Mouse (Mus musculus): ENCODE measurements around the gene Cct5.

Gene Cct5

DNA sequence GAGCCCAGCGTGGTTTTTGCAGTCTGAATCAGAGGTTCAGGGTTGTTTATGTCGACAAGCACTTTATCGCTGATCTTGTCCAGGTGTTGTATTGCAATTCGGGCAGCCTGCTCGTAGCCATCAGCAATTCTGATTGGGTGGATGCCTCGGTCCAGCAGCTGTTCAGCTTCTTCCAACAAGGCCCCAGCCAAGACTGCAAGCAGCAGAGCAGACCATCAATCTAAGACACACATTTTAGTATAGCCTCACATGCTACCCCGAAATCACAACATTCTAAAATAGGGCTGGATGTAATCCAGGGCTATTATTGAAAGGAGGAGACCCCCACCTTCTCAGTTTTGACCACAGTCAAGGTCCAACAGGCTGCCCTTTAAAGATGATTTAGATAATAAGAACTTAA lies 6.0 kb downstream of the Cct5 start:
- DNase-seq, result no peak

DNA sequence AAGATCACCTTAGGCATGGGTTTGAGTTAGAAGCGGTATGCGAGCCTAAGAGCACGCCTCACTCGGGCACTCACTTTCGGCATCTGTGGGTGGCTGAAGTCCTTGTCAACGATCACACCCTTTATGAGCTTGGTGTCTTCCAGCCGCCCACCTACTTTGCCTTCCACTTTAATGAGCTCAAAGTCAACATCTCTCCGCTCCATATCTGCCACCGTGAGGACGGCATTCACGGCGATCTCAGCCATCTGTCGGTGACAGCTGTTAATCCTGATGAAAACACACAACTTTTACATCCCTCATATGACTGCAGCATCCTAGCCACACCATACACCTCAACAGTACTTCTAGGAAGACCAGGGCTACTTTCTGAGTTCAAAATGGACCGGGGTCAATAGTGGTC lies 7.3 kb downstream of the Cct5 start:
- DNase-seq, result no peak

DNA sequence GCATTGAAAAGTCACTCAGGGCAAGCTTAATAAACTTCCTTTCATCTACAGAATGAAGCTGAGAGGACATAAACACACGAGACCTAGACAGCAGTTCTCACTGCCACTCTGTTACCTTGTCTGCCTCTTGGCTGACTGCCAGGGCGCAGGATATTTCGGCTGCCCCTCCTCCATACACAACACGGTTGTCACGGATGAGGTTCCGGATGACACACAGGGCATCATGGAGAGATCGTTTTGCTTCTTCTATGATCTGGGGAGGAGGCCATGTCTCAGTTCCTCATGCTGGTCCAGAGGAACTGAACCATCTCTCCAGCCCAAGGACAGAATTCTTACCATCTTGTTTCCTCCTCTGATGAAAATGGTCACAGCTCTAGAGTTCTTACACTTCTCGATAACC lies 9.1 kb downstream of the Cct5 start:
- no peak for DNase-seq

DNA sequence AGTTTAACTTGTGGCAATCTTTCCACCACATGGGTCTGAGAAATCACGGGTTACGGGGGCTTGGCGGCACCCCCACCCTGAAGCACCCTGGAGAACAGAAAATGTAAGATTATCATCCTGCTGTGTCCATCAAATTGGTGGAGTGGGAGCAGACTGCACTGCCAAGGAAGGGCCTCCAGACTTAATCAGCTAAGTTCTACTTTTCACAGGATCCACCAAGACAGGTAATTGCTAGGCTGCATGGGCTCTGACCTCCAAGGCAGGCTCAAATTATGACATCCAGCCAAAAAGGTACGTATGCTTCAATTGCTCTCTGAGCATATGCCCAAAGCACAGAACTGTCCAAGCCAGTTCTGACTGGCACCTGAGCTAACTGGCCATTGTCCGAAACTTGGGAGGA lies 11.4 kb downstream of the Cct5 start:
- no peak for DNase-seq

DNA sequence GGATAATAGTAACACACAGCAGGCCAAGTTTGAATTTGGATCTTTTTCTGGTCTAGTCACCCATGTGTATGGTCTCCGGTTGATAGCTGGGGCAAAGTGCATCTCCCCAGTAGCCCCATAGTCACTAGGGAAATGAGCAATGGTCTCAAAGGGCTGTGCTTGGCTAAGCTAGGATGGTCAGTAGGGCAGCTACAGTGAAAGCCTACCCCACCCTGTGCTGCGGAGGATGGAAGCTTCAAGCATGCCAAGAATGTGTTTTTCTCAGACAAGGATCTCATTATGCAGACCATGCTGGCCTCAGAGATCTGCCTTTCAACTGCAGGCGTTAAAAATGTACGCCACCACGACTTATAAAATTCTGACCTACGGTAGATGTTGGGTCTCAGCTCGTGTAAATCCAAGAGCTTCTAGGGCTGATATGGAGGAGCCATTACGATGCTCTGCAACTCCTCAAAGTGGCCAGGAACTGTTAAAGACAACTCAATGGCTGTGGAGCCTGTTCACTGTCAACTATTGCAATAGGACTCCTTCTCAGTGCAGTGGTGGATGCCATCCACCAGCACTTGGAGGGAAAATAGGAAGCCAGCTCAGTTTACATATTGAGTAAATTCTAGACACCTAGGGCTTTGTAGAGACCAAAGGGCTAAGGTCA lies 12.5 kb downstream of the Cct5 start:
- DNase-seq, result no peak

DNA sequence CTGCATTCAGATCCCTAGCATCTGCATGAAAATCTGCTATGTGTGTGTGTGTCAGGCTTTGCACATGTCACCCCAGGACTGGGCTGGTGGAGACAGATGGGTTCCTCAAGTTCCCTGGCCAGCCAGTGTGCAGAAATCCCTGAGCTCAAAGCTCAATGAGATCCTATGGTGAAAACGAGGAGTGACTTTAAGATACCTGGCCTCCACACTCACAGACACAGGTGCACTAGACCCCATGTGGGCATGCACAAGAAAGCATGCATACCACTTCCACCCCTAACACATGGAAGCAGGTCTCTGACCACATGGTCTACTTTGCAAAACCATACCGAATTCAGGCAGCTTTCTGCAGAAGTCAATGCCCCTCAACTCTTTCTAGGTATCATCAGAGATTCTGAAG lies 13.8 kb downstream of the Cct5 start:
- DNase-seq, result no peak

DNA sequence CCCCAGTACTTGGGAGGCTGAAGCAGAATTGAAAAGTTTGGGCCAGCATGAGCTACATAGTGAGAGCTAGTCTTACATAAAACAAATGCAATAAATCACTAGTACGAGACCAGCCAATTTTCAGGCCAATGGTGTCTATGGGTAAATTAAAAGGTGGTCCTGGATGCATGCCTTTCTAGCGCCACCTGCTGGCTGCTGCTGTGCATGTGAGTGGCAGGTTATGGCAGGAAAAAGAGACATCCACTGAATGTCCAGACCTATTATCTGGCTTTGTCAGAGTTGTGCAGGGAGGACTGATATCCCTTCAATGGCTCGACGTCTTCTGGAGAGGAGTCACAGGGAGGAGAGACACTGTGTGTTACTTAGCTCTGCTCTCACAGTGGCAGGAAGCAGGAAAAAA lies 15.1 kb downstream of the Cct5 start:
- DNase-seq, result peak; percentile 94

DNA sequence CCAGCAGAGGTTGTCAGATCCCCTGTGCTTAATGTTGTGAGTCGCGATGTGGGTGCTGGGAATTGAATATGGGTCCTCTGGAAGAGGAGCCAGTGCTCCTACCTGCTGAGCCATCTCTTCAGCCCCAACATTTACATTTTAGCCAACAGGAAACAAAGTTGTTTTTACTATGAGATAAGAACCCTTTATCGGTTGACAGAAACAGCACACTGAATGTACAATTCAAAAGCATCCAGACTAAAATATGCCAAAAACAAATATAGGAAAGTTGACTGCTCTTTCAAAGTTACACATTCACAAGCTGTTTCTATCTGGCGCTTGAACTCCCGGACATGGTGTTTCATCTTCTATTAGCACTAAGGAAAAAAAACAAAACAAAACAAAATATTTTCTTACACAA lies 15.5 kb downstream of the Cct5 start:
- DNase-seq, result no peak

DNA sequence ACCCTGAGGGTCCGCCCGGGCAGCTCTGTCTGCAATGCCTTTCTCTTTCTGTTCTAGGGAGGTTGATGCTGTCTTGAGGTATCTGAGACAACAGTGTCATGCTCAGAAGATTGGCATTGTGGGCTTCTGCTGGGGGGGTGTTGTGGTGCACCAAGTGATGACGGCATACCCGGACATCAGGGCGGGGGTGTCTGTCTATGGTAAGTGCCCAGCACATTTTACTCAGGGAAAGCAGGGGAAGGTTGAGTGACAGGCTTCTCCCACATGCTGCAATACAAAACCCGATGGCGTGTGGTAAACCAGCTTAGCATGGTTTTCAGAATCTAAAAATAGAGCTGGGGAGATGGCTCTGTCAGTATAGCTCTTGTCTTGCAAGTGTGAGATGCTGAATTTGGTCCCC lies 16.4 kb downstream of the Cct5 start:
- DNase-seq, result no peak

DNA sequence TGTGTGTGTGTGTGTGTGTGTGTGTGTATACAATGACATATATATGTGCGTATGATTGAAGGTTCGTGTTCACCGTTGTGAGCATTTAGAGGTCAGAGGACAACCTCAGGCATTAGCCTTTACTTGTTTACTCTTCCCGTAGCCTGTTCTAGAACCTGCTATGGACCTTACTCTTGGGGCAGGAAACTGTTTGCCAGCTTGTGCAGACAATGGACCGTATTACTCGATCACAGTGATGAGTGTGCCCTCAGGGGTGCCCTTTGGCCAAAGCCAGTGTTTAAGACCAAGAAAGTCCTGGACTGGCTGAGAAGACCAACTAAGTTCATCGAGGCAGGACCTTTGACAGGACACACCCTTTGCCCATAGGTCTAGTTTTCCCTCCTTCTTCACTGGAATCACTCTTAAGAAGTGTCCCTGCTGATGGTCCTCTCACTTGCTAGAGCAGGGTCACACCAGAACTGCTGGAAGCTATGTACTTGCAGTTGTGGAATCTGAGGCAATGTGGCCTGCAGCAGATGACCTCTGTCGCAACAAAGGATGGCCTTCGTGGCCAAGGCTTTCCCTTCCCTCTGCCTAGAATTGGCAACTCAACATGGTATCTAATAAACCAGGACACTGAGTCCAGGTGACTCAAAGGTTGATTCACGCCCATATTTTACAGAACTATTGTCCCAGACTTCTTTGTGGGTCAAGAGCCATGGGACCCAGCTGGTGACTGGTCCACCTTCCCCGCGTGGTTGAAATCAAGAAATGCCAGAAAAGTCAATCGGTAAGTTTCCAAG lies 18.1 kb downstream of the Cct5 start:
- DNase-seq, result no peak

DNA sequence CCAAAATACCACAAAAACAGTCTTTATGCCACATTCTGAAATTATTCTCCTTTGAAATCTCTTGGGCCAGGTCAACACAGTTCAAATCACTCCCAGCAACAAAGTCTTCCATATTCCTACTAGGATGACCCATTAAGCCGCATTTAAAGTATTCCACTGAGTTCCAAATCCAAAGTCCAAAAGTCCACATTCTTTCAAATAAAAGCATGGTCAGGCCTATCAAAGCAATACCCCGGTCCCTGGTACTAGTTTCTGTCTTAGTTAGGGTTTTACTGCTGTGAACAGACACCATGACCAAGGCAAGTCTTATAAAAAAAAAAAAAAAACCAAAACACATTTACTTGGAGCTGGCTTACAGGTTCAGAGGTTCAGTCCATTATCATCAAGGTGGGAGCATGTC lies 20.5 kb downstream of the Cct5 start:
- DNase-seq, result peak; percentile 75

DNA sequence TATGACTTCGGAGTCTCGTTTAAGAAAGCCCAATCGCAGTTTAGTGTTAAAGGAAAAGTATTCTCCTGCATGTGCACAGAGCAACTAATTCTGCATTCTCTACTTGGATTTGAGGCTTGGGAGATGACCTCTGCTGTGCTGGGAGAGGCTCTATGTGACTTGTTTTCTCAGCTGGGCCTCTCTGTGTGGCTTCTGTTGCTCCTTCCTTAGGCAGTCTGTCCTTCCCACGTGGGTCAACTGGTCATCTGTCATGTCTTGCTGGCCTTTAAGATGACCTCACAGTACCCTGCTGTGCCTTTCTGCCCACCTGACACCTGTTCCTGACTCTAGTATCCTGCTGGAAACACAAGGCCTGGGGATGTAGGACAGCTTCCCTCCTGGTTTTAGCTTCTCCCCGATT lies 25.5 kb downstream of the Cct5 start:
- DNase-seq, result no peak

DNA sequence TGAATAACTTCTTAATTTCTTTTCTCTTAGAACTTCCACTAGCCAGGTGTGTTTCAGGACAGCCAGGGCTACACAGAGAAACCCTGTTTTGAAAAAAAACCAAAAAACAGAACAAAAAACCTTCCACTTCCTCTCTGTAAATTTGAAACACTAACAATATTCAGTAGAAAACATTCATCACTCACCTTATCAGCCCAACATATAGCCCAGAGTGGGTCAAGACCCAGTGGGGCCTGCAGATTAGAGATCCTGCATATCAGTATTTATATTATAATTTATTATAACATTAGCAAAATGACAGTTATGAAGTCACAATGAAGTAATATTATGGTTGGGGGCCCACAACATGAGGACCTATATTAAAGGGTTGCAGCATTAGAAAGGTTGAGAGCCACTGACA lies 27.9 kb downstream of the Cct5 start:
- DNase-seq, result no peak

DNA sequence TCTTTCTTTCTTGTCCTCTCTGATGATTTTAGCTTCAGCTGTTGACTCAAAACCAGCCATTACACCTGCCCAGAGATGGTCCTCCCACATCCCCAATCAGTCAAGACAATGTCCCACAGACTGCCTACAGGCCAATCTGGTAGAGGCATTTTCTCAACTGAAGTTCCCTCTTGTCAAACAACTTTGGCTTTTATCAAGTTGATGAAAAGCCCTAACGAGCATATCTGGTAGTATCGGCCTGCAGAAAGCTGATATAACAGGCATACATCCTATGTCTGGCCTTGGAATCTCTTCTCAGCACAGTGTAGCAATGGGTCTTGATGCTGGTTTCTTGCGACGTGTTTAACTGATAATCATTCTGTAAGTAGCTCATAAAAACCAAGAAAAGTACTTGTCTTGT lies 28.3 kb downstream of the Cct5 start:
- no peak for DNase-seq

DNA sequence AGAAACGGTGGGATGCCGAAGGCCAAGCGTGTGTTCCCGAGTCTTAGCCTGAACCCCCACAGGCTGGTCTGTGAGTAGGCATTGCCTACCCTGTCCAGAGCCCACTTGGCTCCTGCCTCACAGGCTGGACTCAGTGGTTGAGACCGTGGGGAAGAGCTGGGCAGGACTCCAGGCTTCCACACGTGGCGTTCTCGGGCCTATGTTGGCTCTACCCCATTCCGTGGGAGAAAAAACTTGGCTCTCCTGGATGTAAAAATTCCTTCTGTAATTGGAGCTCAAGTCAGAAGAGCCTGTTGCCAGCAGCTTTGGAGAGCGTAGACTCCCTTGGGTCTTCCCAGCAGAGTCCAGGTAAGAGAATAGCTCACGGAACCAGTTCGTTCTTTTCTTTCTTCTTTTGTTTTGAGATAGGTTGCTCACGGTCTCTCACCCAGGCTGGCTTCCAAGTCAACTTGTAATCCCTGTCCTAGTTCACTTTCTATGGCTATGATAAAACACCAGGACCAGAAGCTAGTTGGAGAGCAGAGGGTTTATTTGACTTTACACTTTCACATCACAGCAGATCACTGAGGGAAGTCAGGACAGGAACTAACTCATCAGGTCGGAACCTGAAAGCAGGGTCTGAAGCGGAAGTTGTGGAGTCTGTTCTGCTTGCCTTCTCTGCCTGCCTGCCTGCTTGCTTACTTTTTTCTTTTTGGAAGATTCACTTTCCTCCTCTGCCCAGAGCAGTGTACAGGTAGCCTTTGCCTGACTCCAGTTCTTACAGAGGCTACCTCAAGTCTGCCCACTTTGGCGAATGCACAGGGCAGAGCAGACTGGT lies 29.5 kb downstream of the Cct5 start:
- no peak for DNase-seq

DNA sequence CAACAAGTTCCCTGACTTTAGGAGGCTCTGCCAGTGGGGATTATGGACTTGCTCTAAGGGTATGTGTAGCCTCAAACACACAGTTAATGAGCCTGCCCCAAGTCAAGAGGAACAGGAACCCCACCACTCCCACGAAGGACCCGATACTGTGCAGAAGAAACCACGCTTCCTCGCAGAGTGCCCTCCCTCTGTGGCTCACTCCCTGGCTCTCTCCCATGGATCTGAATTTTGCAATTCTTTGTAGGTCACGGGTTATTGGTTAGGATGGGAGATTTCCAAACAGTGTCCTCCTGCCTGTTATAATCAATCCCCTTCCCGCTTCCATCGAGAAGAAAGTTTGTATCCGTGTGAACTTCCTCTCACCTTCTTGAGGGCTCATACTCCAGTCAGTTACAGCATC lies 30.6 kb downstream of the Cct5 start:
- no peak for DNase-seq

DNA sequence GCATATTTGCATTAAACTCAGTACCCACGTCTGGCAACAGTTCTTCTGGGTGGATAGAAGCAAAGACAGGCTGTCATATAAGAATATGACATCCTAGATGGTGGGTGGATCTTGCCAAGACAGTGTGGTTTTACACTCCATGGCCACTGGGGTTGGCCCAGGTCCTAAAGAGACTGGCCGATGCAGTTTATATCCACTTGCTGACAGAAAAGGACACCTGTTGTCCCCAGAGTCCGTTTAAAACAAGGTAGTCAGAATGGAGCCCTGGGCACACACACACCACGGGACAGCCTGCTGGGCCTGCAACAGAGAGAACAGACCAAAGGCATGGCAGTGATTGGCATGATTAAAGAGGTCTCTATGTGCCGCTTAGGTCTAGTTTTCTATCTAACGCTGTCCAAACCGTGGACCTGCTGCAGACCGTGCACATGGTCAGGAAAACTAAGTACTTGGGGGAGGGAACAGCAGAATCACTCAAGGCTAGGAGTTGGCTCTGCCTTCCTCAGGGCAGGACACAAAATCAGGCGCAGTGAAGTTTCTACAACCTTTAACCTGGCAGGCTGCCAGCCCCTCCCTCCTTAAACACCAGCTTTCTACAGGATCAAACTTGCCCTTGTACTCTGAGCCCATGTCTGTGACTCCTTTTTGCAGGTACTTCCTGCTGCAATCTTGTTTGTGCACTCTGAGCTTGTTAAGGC lies 32.1 kb downstream of the Cct5 start:
- peak; percentile 96 for DNase-seq

DNA sequence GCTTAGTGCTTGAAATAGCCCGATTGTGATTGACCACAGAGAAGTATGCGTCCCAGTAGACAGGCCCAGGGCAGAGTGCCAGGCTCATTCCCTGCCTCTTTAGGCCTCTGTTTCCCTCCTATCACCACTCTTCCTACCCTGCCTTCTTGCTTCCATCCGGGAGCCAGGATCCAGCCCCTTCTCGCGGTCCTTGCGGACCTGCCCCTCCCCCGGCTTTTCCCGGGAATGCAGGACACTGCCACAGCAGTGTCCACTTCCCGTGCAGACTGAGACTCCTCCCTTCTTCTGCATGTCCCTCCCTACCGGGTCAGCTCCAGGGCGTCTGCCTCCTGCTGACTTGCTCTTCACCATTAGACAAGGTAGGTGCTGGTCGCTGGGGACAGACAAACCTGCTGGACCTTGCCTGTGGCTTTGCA lies 33.0 kb downstream of the Cct5 start:
- peak; percentile 90 for DNase-seq

DNA sequence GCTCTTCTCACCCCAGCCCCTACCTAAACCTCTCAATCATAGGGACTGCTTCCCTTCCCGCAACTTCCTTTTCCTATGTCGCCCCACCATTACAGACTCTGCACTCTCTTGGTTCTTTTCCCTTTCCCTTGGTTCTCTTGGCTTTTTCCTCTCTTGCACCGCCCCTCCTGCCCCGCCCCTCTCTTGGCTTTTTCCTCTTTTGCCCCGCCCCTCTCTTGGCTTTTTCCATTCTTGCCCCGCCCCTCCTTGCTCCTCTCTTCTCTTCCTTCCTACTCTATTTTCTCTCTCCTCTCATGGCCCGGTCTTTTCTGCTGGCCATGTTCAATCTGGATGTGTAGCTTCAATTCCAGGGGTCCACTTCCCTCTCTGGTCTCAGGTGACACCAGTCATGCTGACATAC lies 34.2 kb downstream of the Cct5 start:
- no peak for DNase-seq

DNA sequence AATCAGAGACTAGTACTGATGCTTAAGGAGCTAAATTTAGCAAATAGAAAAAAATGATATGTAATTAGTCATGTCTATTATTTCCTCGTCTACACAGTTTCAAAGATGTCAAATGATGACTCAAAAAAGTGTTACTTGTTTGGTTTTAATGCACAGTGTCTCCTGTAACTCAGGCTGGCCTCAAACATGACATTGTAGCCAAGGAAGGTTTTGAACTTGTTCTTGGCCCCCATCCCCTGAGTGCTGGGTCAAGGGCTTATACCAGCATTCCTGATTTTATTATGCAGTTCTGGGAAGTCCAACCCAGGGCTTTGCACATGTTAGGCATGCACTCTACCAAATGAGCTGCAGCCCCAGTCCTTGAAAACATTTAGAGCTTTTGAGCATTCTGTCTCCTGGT lies 35.8 kb downstream of the Cct5 start:
- DNase-seq, result no peak

DNA sequence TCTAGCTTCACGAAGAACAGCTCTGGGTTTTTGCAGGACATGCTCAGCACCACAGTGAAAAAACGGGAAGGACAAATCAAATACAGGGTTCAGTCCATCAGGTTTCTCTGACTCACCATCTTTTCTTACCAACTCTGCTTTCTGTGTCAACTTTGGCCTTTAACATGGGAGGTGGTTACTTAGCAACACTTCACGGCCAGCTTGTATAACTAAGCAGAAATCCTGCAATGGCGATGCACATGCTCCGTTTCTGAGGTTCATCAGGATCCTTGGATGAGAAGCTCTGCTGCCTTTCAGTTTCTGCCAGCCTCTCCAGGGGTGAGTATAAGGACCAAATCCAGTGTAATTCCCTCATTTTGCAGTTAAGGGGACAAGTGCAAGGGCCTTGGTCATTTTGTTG lies 36.4 kb downstream of the Cct5 start, which contains the start of gene Cmbl:
Gene Cmbl, plus strand, starts transcription at position 206 of the 400 bp plus-strand sequence.
- peak; percentile 75 for DNase-seq

DNA sequence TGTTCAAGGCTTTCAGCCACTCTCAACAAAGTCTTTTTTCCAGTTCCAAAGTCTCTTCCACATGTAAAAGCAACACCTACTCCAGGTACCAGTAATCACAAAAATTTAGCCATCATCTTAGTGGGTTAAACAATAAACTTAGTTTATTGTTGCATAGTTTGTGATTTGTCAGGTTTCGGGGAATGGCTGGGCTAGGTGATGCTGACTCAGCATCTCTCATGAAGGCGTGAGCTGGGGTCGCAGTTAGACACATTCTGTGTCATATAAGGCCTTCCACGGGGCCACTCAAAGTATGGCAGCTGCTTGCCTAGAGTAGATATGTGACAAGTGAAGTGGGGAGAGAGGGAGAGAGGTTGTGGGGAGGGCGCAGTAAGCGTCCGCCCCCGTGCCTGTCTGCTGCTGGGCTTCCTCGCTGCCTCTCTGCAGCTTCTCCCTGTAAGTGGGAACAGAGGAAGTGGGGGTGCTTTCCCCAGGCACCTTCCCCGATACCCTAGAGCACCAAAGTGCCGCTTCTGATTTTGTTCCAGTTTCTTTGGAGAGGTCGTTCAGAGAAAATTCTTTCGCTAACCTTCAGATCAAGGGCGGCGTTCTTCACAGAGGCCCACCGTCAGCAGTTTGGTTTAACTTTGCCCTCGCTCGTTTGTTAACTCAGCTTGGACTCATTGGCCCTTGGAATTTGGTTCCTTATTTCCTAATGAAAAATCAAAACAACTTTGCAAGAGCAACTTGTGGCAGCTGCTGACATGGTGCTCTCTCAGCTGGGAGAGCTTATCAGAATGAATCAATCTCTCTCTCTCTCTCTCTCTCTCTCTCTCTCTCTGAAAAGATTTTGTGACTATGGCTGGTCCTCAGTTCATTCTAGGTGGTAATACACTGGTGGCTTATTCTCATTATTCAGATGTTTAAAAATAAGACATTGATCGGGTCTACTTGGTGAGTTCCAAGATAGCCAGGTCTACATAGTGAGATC lies 37.7 kb downstream of the Cct5 start:
- peak; percentile 95 for DNase-seq
